Mouse (Mus musculus) cortical plate, adult 2 months (tissue): Measurements from ENCODE around the gene Azgp1.

Experiments used
- CTCF ChIP-seq: fragments of 200-500 bp; IDR thresholded peaks from 2 replicates; pipeline ENCODE4 v1.5.1; 2011; ENCODE audit warnings: mild to moderate bottlenecking, control low read depth, low read length; ENCODE audit not compliant: insufficient read depth; ENCODE audit errors: extremely low read depth
- POLR2A ChIP-seq: fragments of 200-500 bp; IDR thresholded peaks from 2 replicates; pipeline ENCODE4 v1.6.1; 2011; ENCODE audit warnings: mild to moderate bottlenecking, low read length, control low read depth; ENCODE audit not compliant: insufficient read depth; ENCODE audit errors: extremely low read depth

DNA sequence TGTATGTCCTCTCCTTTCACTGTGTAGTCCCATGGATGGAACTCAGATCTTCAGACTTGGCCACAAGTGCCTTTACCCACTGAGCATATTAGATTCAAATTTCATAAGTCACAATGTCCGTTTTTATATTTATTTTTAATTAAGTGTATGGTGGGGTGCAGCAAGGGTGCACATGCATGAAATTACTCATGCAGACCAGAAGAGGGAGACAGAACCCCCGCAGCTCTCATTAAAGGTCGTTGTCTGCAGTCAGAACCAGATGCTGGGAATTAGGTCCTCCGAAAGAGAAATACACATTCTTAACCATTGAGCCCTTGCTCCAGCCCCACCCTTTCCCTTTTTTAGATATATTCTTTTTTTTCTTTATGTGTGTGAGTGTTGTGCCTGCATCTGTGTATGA is 44.1 kb upstream of the Azgp1 start:
- TF ChIP-seq POLR2A = no peak
- TF ChIP-seq CTCF = no peak
